Mouse (Mus musculus) neural tube, embryonic 12.5 days (tissue): ENCODE data around the gene Pi4ka. TPM values are rescaled to one million over a fixed set of nuclear protein-coding genes. Genes with fewer than 3 reads are reported as not detected.

Source experiments
- ATAC-seq: fragments of 200-750 bp; cut with Nextera tagmentation; 2 replicates; pipeline ENCODE4 v1.8.0; 2017; ENCODE audit warnings: low read depth, mild to moderate bottlenecking, moderate TSS enrichment, moderate library complexity; ENCODE audit not compliant: low FRiP score
- H3K27ac ChIP-seq: fragments of 300-500 bp; sonication (generic); 2 replicates; pipeline ENCODE4 v1.5.1; 2016
- H3K27me3 ChIP-seq: fragments of 300-500 bp; sonication (generic); replicated peaks from 2 replicates; pipeline ENCODE4 v1.6.1; 2016; ENCODE audit warnings: mild to moderate bottlenecking
- H3K36me3 ChIP-seq: fragments of 300-500 bp; sonication (generic); 2 replicates; pipeline ENCODE4 v1.6.1; 2016; ENCODE audit warnings: mild to moderate bottlenecking
- H3K4me1 ChIP-seq: fragments of 300-500 bp; sonication (generic); 2 replicates; pipeline ENCODE4 v1.6.1; 2016
- H3K4me2 ChIP-seq: fragments of 300-500 bp; sonication (generic); replicated peaks from 2 replicates; pipeline ENCODE4 v1.6.1; 2016; ENCODE audit warnings: mild to moderate bottlenecking
- H3K4me3 ChIP-seq: fragments of 300-500 bp; sonication (generic); 2 replicates; pipeline ENCODE4 v1.5.1; 2016
- H3K9ac ChIP-seq: fragments of 300-500 bp; sonication (generic); 2 replicates; pipeline ENCODE4 v1.6.1; 2016; ENCODE audit warnings: mild to moderate bottlenecking
- H3K9me3 ChIP-seq: fragments of 300-500 bp; sonication (generic); 2 replicates; pipeline ENCODE4 v1.6.1; 2016; ENCODE audit warnings: mild to moderate bottlenecking
- WGBS: fragments of 180-500 bp; shearing (Covaris S2); methylation state at CpG from one replicate; pipeline ENCODE4 v1.1.7; 2016; 5-methylcytosine and 5-hydroxymethylcytosine counted together
- polyA plus RNA-seq: library from polyadenylated mRNA; unstranded; fragments of >200 nt; fragmentation: Nextera tagmentation; extraction: Ambion mirVana; gene quantifications from 2 replicates; pipeline ENCODE4 v1.2.1, GENCODE M21; 2016

The Pi4ka gene
- polyA plus RNA-seq, 1 experiment from 2014 or later: 61.8 TPM

- no peak for ATAC-seq
- H3K4me3 ChIP-seq: no peak overlapping the region
- H3K4me2 ChIP-seq: no peak overlapping the region
- peaks cover 3% of the 10 kb centered on the region for H3K36me3 ChIP-seq
- H3K4me1 ChIP-seq: no peaks in the 10 kb centered on the region
- no peaks in the 10 kb centered on the region for H3K27me3 ChIP-seq
- H3K27ac ChIP-seq: no peak overlapping the region
- 85% methylated on average over 3 of the region's 3 CpGs for WGBS
- peaks cover 6% of the 10 kb centered on the region; the same call in 1 of the 2 replicates for H3K9me3 ChIP-seq
- H3K9ac ChIP-seq: no peak overlapping the region
These were observed 140.0 kb downstream of the Pi4ka start for GRCm38 (mm10) chr16:17266113-17266512.

GRCm38 (mm10) chr16:17261341-17261740, 144.8 kb downstream of the Pi4ka start:
- Histone ChIP-seq H3K27ac (no peak overlapping the region), H3K27me3 (no peaks in the 10 kb centered on the region), H3K4me2 (no peak overlapping the region), H3K9ac (no peak overlapping the region), H3K4me1 (no peaks in the 10 kb centered on the region), H3K36me3 (peaks cover 43% of the 10 kb centered on the region), H3K9me3 (no peaks in the 10 kb centered on the region), H3K4me3 (no peak overlapping the region)
- ATAC-seq: no peak
- WGBS: 92% methylated on average over 1 of the region's 1 CpGs

- no peak overlapping the region for H3K9ac ChIP-seq
- no peak overlapping the region for H3K27ac ChIP-seq
- H3K9me3 ChIP-seq: no peaks in the 10 kb centered on the region
- ATAC-seq: no peak
- H3K4me1 ChIP-seq: peaks cover 5% of the 10 kb centered on the region
- peaks cover 51% of the 10 kb centered on the region for H3K36me3 ChIP-seq
- H3K4me3 ChIP-seq: no peak overlapping the region
- H3K4me2 ChIP-seq: no peak overlapping the region
- 96% methylated on average over 12 of the region's 12 CpGs for WGBS
- no peaks in the 10 kb centered on the region for H3K27me3 ChIP-seq
These were observed 147.2 kb downstream of the Pi4ka start for GRCm38 (mm10) chr16:17258917-17259316.

GRCm38 (mm10) chr16:17257359-17257821, 148.7 kb downstream of the Pi4ka start:
- Histone ChIP-seq H3K4me2 (no peak overlapping the region), H3K9ac (no peak overlapping the region), H3K4me1 (peaks cover 20% of the 10 kb centered on the region), H3K9me3 (no peaks in the 10 kb centered on the region), H3K4me3 (no peak overlapping the region), H3K36me3 (peaks cover 51% of the 10 kb centered on the region), H3K27ac (no peak overlapping the region), H3K27me3 (no peaks in the 10 kb centered on the region)
- WGBS: 95% methylated on average over 9 of the region's 9 CpGs
- ATAC-seq: no peak

GRCm38 (mm10) chr16:17255270-17255669, 150.8 kb downstream of the Pi4ka start:
- Histone ChIP-seq H3K36me3 (peaks cover 42% of the 10 kb centered on the region), H3K9me3 (no peaks in the 10 kb centered on the region), H3K4me3 (no peak overlapping the region), H3K4me1 (peaks cover 32% of the 10 kb centered on the region), H3K4me2 (no peak overlapping the region), H3K27ac (no peak overlapping the region), H3K9ac (0 out of 2 replicates have a peak overlapping the region, but pooled peaks have one; percentile 3), H3K27me3 (no peaks in the 10 kb centered on the region)
- WGBS: 83% methylated on average over 2 of the region's 2 CpGs
- ATAC-seq: no peak

- ATAC-seq: peak; percentile 27; the same call in 1 of the 2 replicates
- WGBS: 22% methylated on average over 4 of the region's 4 CpGs
- no peak overlapping the region for H3K9ac ChIP-seq
- H3K4me3 ChIP-seq: no peak overlapping the region
- H3K4me2 ChIP-seq: 0 out of 2 replicates have a peak overlapping the region, but pooled peaks have one; percentile 0
- no peaks in the 10 kb centered on the region for H3K27me3 ChIP-seq
- no peaks in the 10 kb centered on the region for H3K9me3 ChIP-seq
- H3K4me1 ChIP-seq: peaks cover 32% of the 10 kb centered on the region
- no peak overlapping the region for H3K27ac ChIP-seq
- H3K36me3 ChIP-seq: peaks cover 30% of the 10 kb centered on the region
These were observed 152.0 kb downstream of the Pi4ka start for GRCm38 (mm10) chr16:17254005-17254597.

GRCm38 (mm10) chr16:17252841-17253240, 153.3 kb downstream of the Pi4ka start:
- Histone ChIP-seq H3K27me3 (no peaks in the 10 kb centered on the region), H3K4me2 (no peak overlapping the region), H3K9me3 (no peaks in the 10 kb centered on the region), H3K36me3 (peaks cover 18% of the 10 kb centered on the region), H3K4me3 (no peak overlapping the region), H3K9ac (no peak overlapping the region), H3K27ac (no peak overlapping the region), H3K4me1 (peaks cover 32% of the 10 kb centered on the region)
- 61% methylated on average over 7 of the region's 7 CpGs for WGBS
- no peak for ATAC-seq

- Histone ChIP-seq H3K36me3 (peaks cover 11% of the 10 kb centered on the region), H3K9ac (no peak overlapping the region), H3K4me1 (peaks cover 32% of the 10 kb centered on the region), H3K9me3 (no peaks in the 10 kb centered on the region), H3K4me3 (no peak overlapping the region), H3K4me2 (no peak overlapping the region), H3K27ac (no peak overlapping the region), H3K27me3 (no peaks in the 10 kb centered on the region)
- ATAC-seq: no peak
- WGBS: 81% methylated on average over 3 of the region's 3 CpGs
These were observed 153.9 kb downstream of the Pi4ka start for GRCm38 (mm10) chr16:17252086-17252726.

GRCm38 (mm10) chr16:17251539-17251938, 154.6 kb downstream of the Pi4ka start:
- WGBS: 82% methylated on average over 3 of the region's 3 CpGs
- no peak overlapping the region for H3K4me2 ChIP-seq
- no peak overlapping the region for H3K4me3 ChIP-seq
- no peak for ATAC-seq
- no peaks in the 10 kb centered on the region for H3K27me3 ChIP-seq
- no peak overlapping the region for H3K27ac ChIP-seq
- H3K9ac ChIP-seq: no peak overlapping the region
- H3K4me1 ChIP-seq: peaks cover 32% of the 10 kb centered on the region
- peaks cover 7% of the 10 kb centered on the region for H3K36me3 ChIP-seq
- no peaks in the 10 kb centered on the region for H3K9me3 ChIP-seq

GRCm38 (mm10) chr16:17249135-17249534, 157.0 kb downstream of the Pi4ka start:
- peaks cover 29% of the 10 kb centered on the region for H3K4me1 ChIP-seq
- H3K4me3 ChIP-seq: no peak overlapping the region
- no peak for ATAC-seq
- H3K27ac ChIP-seq: no peak overlapping the region
- H3K9ac ChIP-seq: no peak overlapping the region
- no peak overlapping the region for H3K4me2 ChIP-seq
- 78% methylated on average over 6 of the region's 6 CpGs for WGBS
- no peaks in the 10 kb centered on the region for H3K9me3 ChIP-seq
- no peaks in the 10 kb centered on the region for H3K27me3 ChIP-seq
- H3K36me3 ChIP-seq: no peaks in the 10 kb centered on the region

GRCm38 (mm10) chr16:17247727-17248126, 158.4 kb downstream of the Pi4ka start:
- no peaks in the 10 kb centered on the region for H3K36me3 ChIP-seq
- no peak for ATAC-seq
- 86% methylated on average over 4 of the region's 4 CpGs for WGBS

GRCm38 (mm10) chr16:17244996-17245395, 161.1 kb downstream of the Pi4ka start:
- no peak overlapping the region for H3K4me3 ChIP-seq
- 0 out of 2 replicates have a peak, but pooled peaks cover 1% of the 10 kb centered on the region for H3K4me1 ChIP-seq
- no peak overlapping the region for H3K4me2 ChIP-seq
- no peak overlapping the region for H3K9ac ChIP-seq
- no peak overlapping the region for H3K27ac ChIP-seq
- H3K9me3 ChIP-seq: no peaks in the 10 kb centered on the region
- no peak for ATAC-seq
- 93% methylated on average over 1 of the region's 1 CpGs for WGBS
- no peaks in the 10 kb centered on the region for H3K36me3 ChIP-seq
- no peaks in the 10 kb centered on the region for H3K27me3 ChIP-seq

More at GRCm38 (mm10) chr16:17247727-17248126, 158.4 kb downstream of the Pi4ka start:
- Histone ChIP-seq H3K27me3 (no peaks in the 10 kb centered on the region), H3K9me3 (no peaks in the 10 kb centered on the region), H3K4me2 (no peak overlapping the region), H3K9ac (no peak overlapping the region), H3K4me1 (peaks cover 15% of the 10 kb centered on the region), H3K27ac (no peak overlapping the region), H3K4me3 (no peak overlapping the region)
